Mouse (Mus musculus): ENCODE results near the gene Igdcc4. TPM values are rescaled to one million over a fixed set of nuclear protein-coding genes. Genes with fewer than 3 reads are reported as not detected.

Igdcc4 gene
- polyA plus RNA-seq, 1 experiment from 2014 or later, result 15.2 TPM

DNA sequence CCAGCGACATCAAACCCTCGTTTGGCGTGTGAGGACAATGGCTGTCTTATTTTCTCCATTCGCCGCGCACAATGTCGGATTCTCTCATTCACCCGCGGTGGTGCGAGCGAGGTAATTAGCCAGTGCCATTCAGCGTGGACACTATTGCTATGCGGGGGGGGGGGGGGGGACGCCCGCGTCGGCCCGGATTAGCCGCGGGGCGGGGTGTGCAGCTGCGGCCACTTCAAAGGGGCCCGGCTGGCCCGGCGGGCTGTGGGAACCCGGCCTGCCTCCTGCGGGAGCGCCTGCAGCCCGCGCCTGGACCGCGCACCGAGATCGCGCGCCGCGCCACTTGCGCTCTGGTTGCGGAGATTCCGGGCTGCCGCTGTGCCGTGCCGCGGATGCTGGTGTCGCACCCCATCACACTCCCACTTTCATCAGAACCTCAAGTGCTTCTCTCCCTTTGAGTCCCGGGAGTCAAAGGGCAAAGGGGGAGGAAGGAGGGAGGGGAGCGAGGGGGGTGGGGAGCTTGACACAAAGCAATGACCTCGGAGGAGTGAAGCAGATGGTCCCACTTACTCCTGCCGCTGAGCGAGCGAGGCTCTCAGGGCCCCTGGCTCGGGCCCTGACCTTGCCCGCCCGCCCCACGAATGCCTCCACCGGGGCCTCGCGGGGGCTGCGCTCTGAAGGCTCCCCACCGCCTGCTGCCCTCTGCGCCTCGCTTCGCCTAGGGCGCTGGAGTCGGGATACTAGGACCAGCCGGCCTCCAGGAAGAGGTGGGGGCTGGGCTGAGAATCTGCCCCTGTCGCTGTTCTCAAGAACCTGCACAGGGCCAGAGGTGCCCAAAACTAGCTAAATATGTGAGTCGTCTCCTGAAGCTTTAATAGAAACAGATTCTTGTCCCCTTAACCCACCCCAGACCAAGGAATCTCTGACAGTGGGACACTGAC is 61.7 kb downstream of the Igdcc4 start:
- no peaks in the 10 kb centered on the region for H3K9me3 ChIP-seq (ENCODE audit: control insufficient read depth, low read length)
- H3K36me3 ChIP-seq (ENCODE audit: control insufficient read depth, insufficient read depth), result no peaks in the 10 kb centered on the region
- no peak overlapping the region; the same call in 1 of the 2 replicates for H3K27ac ChIP-seq (ENCODE audit: low read length)
- H3K4me1 ChIP-seq (replicated peaks; ENCODE audit: control insufficient read depth, insufficient read depth, low read length), result peaks cover 24% of the 10 kb centered on the region
- H3K27me3 ChIP-seq (replicated peaks; ENCODE audit: control insufficient read depth, insufficient read depth, low read length), result no peaks in the 10 kb centered on the region
- peak overlapping the region; percentile 73 for H3K4me2 ChIP-seq (ENCODE audit: low read length)
- H3K4me3 ChIP-seq (replicated peaks; ENCODE audit: low read length), result peak overlapping the region; percentile 44
- peak; percentile 81 for ATAC-seq
- peak overlapping the region; percentile 64 for H3K9ac ChIP-seq (replicated peaks; ENCODE audit: low read depth, low read length)
- WGBS, result under 1% methylated on average over 59 of the region's 69 CpGs

DNA sequence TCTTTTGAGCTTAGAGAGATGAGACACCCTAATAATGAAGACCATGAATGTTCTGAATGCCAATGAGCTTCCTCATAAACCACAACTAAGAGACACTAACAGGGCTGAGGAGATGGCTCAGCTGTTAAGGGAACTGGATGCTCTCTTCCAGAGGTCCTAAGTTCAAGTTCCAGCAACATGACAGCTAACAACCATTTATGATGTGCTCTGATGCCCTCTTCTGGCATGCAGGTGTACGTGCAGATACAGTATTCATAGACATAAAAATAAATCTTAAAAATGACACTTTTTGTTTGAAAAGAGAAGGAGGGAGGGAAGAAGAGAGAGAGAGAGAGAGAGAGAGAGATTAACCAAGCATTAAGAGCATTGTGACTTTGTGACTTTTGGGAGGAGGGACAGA is 63.6 kb downstream of the Igdcc4 start:
- Histone ChIP-seq H3K9ac (replicated peaks; ENCODE audit: low read depth, low read length) (no peak overlapping the region), H3K4me1 (replicated peaks; ENCODE audit: control insufficient read depth, insufficient read depth, low read length) (peaks cover 29% of the 10 kb centered on the region), H3K27ac (ENCODE audit: low read length) (no peak overlapping the region), H3K9me3 (ENCODE audit: control insufficient read depth, low read length) (no peaks in the 10 kb centered on the region), H3K36me3 (ENCODE audit: control insufficient read depth, insufficient read depth) (no peaks in the 10 kb centered on the region), H3K27me3 (replicated peaks; ENCODE audit: control insufficient read depth, insufficient read depth, low read length) (no peaks in the 10 kb centered on the region), H3K4me3 (replicated peaks; ENCODE audit: low read length) (no peak overlapping the region), H3K4me2 (ENCODE audit: low read length) (no peak overlapping the region)
- no peak for ATAC-seq
- WGBS, result 18% methylated on average over 1 of the region's 1 CpGs

DNA sequence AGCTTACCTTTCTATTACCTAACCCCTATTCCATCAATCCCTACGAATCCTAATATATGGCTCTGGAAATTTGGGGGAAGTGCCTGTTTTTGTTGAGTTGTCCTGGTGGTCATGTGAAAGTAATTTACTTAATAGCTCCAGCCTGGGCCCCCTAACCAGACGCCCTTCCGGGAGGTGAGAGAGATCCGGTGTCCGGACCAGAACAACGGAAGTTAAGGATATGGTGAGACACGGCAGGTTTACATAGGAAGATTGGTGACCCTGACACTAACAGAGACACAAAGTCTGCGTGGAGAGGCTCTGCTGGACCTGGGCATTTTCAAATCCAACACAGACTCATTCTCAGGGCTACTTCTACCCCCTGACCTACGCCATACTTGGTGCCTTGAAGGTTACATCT is 65.1 kb downstream of the Igdcc4 start:
- no peak overlapping the region for H3K9ac ChIP-seq (replicated peaks; ENCODE audit: low read depth, low read length)
- no peak overlapping the region for H3K4me2 ChIP-seq (ENCODE audit: low read length)
- H3K27ac ChIP-seq (ENCODE audit: low read length), result no peak overlapping the region
- peaks cover 24% of the 10 kb centered on the region for H3K4me1 ChIP-seq (replicated peaks; ENCODE audit: control insufficient read depth, insufficient read depth, low read length)
- no peaks in the 10 kb centered on the region for H3K36me3 ChIP-seq (ENCODE audit: control insufficient read depth, insufficient read depth)
- no peaks in the 10 kb centered on the region for H3K9me3 ChIP-seq (ENCODE audit: control insufficient read depth, low read length)
- ATAC-seq, result no peak
- 82% methylated on average over 9 of the region's 9 CpGs for WGBS
- no peak overlapping the region for H3K4me3 ChIP-seq (replicated peaks; ENCODE audit: low read length)
- H3K27me3 ChIP-seq (replicated peaks; ENCODE audit: control insufficient read depth, insufficient read depth, low read length), result no peaks in the 10 kb centered on the region

DNA sequence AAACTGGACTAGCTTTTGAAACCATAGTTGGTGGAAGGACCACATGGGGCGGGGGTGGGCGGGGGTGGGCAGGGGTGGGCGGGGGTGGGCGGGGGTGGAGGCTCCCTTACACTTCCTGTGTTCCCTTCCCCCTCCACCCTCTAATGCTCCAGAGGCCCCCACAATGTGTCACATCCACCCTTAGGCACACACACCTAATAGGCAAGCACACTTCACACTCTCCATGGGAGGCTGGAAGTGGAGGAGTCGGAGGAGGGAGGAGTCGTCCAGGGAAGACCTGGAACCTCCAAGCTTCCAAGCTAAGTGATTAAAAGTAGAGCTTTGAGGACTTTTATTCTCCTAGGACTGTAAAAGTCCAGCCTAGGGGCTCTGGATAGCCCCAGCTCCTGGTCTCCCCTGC is 67.2 kb downstream of the Igdcc4 start:
- Histone ChIP-seq H3K27me3 (replicated peaks; ENCODE audit: control insufficient read depth, insufficient read depth, low read length) (no peaks in the 10 kb centered on the region), H3K27ac (ENCODE audit: low read length) (no peak overlapping the region), H3K4me1 (replicated peaks; ENCODE audit: control insufficient read depth, insufficient read depth, low read length) (peaks cover 4% of the 10 kb centered on the region; the same call in 1 of the 2 replicates), H3K9me3 (ENCODE audit: control insufficient read depth, low read length) (no peaks in the 10 kb centered on the region), H3K9ac (replicated peaks; ENCODE audit: low read depth, low read length) (no peak overlapping the region), H3K36me3 (ENCODE audit: control insufficient read depth, insufficient read depth) (no peaks in the 10 kb centered on the region), H3K4me2 (ENCODE audit: low read length) (no peak overlapping the region), H3K4me3 (replicated peaks; ENCODE audit: low read length) (no peak overlapping the region)
- WGBS, result 59% methylated on average over 5 of the region's 6 CpGs
- no peak for ATAC-seq

- no peaks in the 10 kb centered on the region for H3K27me3 ChIP-seq (replicated peaks; ENCODE audit: control insufficient read depth, insufficient read depth, low read length)
- H3K9me3 ChIP-seq (ENCODE audit: control insufficient read depth, low read length), result no peaks in the 10 kb centered on the region
- H3K4me2 ChIP-seq (ENCODE audit: low read length), result no peak overlapping the region
- no peak overlapping the region for H3K4me3 ChIP-seq (replicated peaks; ENCODE audit: low read length)
- H3K27ac ChIP-seq (ENCODE audit: low read length), result no peak overlapping the region
- peaks cover 4% of the 10 kb centered on the region; the same call in 1 of the 2 replicates for H3K4me1 ChIP-seq (replicated peaks; ENCODE audit: control insufficient read depth, insufficient read depth, low read length)
- H3K9ac ChIP-seq (replicated peaks; ENCODE audit: low read depth, low read length), result no peak overlapping the region
- WGBS, result 45% methylated on average over 4 of the region's 4 CpGs
- H3K36me3 ChIP-seq (ENCODE audit: control insufficient read depth, insufficient read depth), result no peaks in the 10 kb centered on the region
- no peak for ATAC-seq
Observed at GRCm38 (mm10) chr9:65168952-65169351, 67.7 kb downstream of the Igdcc4 start.

DNA sequence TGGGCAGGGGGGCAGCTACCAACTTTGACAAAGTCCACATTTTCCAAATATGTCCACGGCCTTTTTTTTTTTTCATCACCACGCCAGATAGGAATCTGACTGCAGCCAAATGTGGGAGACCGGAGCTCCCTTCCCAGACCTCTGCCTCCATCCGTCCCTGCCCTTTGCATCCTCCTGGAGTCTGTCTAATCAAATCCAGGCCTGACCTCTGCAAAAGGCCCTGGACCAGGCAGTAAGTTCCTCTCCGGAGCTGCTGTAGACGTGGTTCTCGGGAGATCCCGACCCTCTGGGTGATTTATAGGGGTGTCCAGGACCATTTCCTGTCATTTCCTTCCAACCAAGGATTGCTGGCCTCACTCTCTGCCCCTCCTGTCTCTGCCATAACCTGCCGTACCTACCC is 71.4 kb downstream of the Igdcc4 start:
- 90% methylated on average over 9 of the region's 9 CpGs for WGBS
- Histone ChIP-seq H3K27me3 (replicated peaks; ENCODE audit: control insufficient read depth, insufficient read depth, low read length) (no peaks in the 10 kb centered on the region), H3K9me3 (ENCODE audit: control insufficient read depth, low read length) (no peaks in the 10 kb centered on the region), H3K27ac (ENCODE audit: low read length) (no peak overlapping the region), H3K9ac (replicated peaks; ENCODE audit: low read depth, low read length) (no peak overlapping the region), H3K36me3 (ENCODE audit: control insufficient read depth, insufficient read depth) (no peaks in the 10 kb centered on the region), H3K4me1 (replicated peaks; ENCODE audit: control insufficient read depth, insufficient read depth, low read length) (peaks cover 32% of the 10 kb centered on the region), H3K4me2 (ENCODE audit: low read length) (no peak overlapping the region), H3K4me3 (replicated peaks; ENCODE audit: low read length) (no peak overlapping the region)
- no peak for ATAC-seq

- ATAC-seq, result no peak; the same call in 1 of the 2 replicates
- Histone ChIP-seq H3K27ac (ENCODE audit: low read length) (peak overlapping the region; percentile 89), H3K9ac (replicated peaks; ENCODE audit: low read depth, low read length) (no peak overlapping the region), H3K27me3 (replicated peaks; ENCODE audit: control insufficient read depth, insufficient read depth, low read length) (no peaks in the 10 kb centered on the region), H3K4me2 (ENCODE audit: low read length) (no peak overlapping the region), H3K36me3 (ENCODE audit: control insufficient read depth, insufficient read depth) (no peaks in the 10 kb centered on the region), H3K4me1 (replicated peaks; ENCODE audit: control insufficient read depth, insufficient read depth, low read length) (peaks cover 54% of the 10 kb centered on the region), H3K9me3 (ENCODE audit: control insufficient read depth, low read length) (no peaks in the 10 kb centered on the region), H3K4me3 (replicated peaks; ENCODE audit: low read length) (no peak overlapping the region)
- 9% methylated on average over 5 of the region's 5 CpGs for WGBS
Observed at GRCm38 (mm10) chr9:65175234-65175938, 74.1 kb downstream of the Igdcc4 start.

DNA sequence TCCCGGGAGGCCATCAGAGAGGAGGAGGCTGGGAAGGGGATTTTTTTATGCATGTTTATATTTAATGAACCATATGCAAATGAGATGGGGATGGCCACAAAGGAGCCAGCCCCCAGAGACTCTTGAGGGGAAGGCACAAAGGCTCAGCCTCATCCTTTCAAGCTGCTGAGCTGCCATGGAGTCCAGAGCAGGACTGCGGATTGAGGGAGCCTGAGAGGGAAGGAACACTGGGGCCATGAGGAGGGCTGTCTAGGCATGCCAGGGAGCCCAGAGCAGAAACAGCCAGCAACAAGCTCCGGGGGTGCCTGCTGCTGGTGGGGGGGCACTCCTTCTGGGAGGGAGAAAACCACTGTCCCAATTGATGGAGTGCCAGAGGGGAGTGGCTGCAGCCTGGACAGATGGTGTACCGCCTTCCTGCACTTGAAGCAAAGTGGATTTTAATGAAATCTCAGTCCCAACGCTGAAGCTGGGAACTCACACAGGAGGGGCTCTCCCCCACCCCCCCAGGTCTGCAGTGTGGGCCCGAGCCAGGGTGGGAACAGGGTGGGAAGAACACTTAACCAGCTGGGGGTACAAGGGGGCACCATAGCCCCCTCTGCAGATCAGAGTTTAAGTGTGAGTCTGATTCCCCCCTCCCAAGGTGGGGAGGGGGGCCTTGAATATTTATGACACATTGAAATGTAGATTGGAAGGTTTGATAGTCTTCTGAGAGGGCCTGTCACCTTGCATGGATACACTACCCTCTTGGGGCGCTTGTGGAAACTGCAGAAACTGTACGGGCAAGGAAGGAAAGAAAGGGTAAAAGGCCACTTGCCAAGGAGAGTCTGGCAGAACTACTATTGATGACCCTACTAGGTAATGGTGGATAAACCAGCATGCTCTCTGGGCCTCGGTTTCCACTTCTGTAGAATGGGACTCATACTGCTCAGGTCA is 74.9 kb downstream of the Igdcc4 start:
- H3K9ac ChIP-seq (replicated peaks; ENCODE audit: low read depth, low read length), result peak overlapping the region; percentile 22

More for the DNA sequence above, 74.9 kb downstream of the Igdcc4 start:
- Histone ChIP-seq H3K4me1 (replicated peaks; ENCODE audit: control insufficient read depth, insufficient read depth, low read length) (peaks cover 61% of the 10 kb centered on the region), H3K4me2 (ENCODE audit: low read length) (peak overlapping the region; percentile 12; the same call in 1 of the 2 replicates), H3K27ac (ENCODE audit: low read length) (peak overlapping the region; percentile 89), H3K27me3 (replicated peaks; ENCODE audit: control insufficient read depth, insufficient read depth, low read length) (no peaks in the 10 kb centered on the region), H3K9me3 (ENCODE audit: control insufficient read depth, low read length) (no peaks in the 10 kb centered on the region), H3K36me3 (ENCODE audit: control insufficient read depth, insufficient read depth) (no peaks in the 10 kb centered on the region), H3K4me3 (replicated peaks; ENCODE audit: low read length) (no peak overlapping the region)
- ATAC-seq, result peak; percentile 70
- 13% methylated on average over 9 of the region's 9 CpGs for WGBS

All from forebrain, embryonic 16.5 days (tissue).